Mouse (Mus musculus): Measurements from ENCODE around the gene Gpx4. TPM values are rescaled to one million over a fixed set of nuclear protein-coding genes. Genes with fewer than 3 reads are reported as not detected.
A peak's percentile ranks its signal among the peaks of the same experiment; 100 is the strongest.

Gpx4 gene
- total RNA-seq, 2 experiments from 2014 or later, result 494 to 526 TPM

- TF ChIP-seq CTCF (IDR thresholded peaks at IDR 0.05), result no peak
- no peak overlapping the region for H3K27ac ChIP-seq
- intact Hi-C loops (cut with DNase I), result no loop called here
- no peak for DNase-seq (ENCODE audit: extremely low spot score in 1 of 2, low spot score in 2 of 2)
- H3K4me3 ChIP-seq, result no peak overlapping the region
Observed at GRCm38 (mm10) chr10:80081075-80081474, 34.1 kb downstream of the Gpx4 start.

DNA sequence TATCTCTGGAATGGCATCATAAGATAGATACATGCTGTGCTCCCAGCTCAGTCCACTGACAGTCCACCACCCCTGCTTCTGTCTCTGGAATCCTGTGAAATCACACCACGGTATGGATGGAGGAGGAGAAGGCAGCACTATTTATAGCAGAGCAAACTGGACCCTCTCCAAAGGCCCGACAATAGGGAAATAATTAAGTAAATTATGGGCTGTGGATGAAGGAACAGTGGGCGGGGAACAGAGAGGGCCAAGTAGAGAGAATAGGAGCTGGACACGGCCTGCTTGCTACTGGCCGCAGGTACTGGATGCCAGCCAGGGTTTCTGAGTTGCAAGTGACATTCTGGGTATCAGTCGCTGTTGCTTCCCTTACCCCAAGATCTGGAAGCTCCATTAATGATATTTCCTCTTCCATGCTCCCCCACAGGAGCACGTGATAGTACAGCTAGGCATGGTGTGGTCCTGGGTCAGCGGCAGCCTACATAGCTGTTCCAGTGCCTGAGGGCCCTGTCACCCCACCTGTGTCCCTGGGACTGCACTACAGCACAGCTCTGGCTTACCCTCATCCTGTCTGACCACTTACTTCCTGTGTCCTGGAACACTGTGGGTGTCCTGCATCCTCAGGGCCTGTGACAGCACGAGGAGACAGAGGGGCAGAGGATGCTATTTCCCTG, 38.0 kb downstream of the Gpx4 start:
- intact Hi-C loops (cut with DNase I), result no loop called here
- no peak for DNase-seq (ENCODE audit: extremely low spot score in 1 of 2, low spot score in 2 of 2)
- Histone ChIP-seq H3K4me3 (no peak overlapping the region), H3K27ac (peak overlapping the region; percentile 28; the same call in 1 of the 2 replicates)
- no peak for TF ChIP-seq CTCF (IDR thresholded peaks at IDR 0.05)

DNA sequence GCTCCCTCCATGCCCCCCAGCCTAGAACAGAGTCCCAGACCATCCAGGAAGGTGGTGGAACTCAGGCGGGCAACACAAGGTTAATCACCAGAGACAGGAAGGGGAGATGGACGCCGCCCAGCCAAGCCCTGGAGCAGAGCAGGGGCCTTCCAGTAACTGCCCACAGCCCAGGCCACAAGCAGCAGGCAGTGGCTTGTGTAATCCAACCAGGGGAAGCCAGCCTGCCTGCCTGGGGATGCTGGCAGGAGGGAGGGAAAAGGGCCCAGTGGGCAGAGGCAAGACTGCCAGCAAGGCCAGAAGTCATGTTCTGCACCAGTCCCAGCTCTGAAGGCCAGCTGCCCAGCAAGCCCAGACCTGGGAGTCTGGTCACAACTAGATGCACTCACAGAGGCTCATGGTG, 39.9 kb downstream of the Gpx4 start:
- Histone ChIP-seq H3K4me3 (no peak overlapping the region), H3K27ac (no peak overlapping the region)
- no peak for DNase-seq (ENCODE audit: extremely low spot score in 1 of 2, low spot score in 2 of 2)
- intact Hi-C loops (cut with DNase I), result no loop called here
- no peak for TF ChIP-seq CTCF (IDR thresholded peaks at IDR 0.05)

DNA sequence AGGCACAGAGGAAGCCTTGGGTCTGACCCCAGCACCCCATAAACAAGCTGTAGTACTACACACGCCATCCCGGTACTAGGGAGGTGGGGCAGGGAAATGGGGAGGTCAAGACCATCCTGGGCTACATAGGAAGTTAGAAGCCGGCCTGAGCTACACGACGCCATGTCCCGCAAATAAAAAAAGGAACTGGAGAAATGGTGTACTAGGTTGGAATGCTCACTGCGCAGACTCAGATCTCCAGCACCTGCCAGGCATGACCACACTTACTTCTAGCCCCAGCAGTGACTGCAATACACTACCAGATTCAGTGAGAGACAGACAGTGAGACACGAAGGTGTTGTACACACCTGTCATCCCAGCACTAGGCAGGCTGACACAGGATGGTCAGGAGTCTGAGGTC, 40.5 kb downstream of the Gpx4 start:
- TF ChIP-seq CTCF (IDR thresholded peaks at IDR 0.05), result no peak

DNA sequence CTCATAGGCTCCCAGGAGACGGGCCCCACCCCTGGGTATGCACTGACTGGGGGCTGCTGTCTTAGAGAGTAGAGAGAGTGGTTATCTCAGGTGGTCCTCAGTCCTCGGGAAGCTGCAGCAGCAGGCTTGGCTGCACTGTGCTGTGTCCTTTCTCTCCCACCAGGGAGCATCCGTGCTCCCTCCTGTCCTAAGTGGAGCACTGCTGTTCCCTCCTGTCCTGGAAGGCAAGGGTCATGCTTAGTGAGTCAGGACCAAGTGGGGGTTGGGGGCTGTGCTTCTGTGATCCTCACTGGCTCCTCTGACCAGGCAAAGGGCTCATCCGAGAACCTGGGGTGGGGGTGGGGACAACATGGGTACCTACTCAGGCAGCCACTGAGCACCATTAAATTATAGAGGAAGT, 42.2 kb downstream of the Gpx4 start:
- intact Hi-C loops (cut with DNase I), result no loop called here
- no peak for TF ChIP-seq CTCF (IDR thresholded peaks at IDR 0.05)
- DNase-seq (ENCODE audit: extremely low spot score in 1 of 2, low spot score in 2 of 2), result no peak
- Histone ChIP-seq H3K4me3 (no peak overlapping the region), H3K27ac (no peak overlapping the region)

More for the DNA sequence above, 40.5 kb downstream of the Gpx4 start:
- intact Hi-C loops (cut with DNase I), result no loop called here
- no peak for DNase-seq (ENCODE audit: extremely low spot score in 1 of 2, low spot score in 2 of 2)
- H3K4me3 ChIP-seq, result no peak overlapping the region
- no peak overlapping the region for H3K27ac ChIP-seq

- Histone ChIP-seq H3K4me3 (no peak overlapping the region), H3K27ac (no peak overlapping the region)
- DNase-seq (ENCODE audit: extremely low spot score in 1 of 2, low spot score in 2 of 2), result no peak
- no peak for TF ChIP-seq CTCF (IDR thresholded peaks at IDR 0.05)
- intact Hi-C loops (cut with DNase I), result no loop called here
Observed at GRCm38 (mm10) chr10:80091527-80091926, 44.6 kb downstream of the Gpx4 start.

GRCm38 (mm10) chr10:80092690-80093089, 45.7 kb downstream of the Gpx4 start:
- intact Hi-C loops (cut with DNase I), result no loop called here
- TF ChIP-seq CTCF (IDR thresholded peaks at IDR 0.05), result no peak
- no peak overlapping the region for H3K4me3 ChIP-seq
- no peak overlapping the region for H3K27ac ChIP-seq
- no peak for DNase-seq (ENCODE audit: extremely low spot score in 1 of 2, low spot score in 2 of 2)

DNA sequence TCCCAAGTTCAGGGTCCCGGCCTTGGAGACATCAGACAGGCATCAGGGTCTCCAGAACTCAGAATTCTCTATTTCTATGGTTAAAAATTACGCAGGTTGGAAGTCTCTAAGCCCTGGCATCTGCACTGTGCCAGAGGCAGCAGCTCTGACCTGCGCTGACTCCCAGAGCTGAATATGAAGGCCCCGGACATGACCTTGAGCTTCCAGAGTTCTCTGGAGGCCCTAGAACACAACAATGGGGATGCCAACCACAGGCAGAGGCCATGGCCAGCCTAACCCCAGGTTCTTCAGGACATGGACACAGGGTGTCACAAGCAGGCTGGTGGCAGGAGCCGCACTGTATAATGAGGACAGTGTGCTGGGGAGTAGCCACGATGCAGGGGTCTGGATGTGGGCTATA, 47.1 kb downstream of the Gpx4 start:
- no peak for DNase-seq (ENCODE audit: extremely low spot score in 1 of 2, low spot score in 2 of 2)
- TF ChIP-seq CTCF (IDR thresholded peaks at IDR 0.05), result no peak
- Histone ChIP-seq H3K27ac (no peak overlapping the region), H3K4me3 (no peak overlapping the region)
- intact Hi-C loops (cut with DNase I), result no loop called here

GRCm38 (mm10) chr10:80094684-80095083, 47.7 kb downstream of the Gpx4 start:
- TF ChIP-seq CTCF (IDR thresholded peaks at IDR 0.05), result no peak
- no peak overlapping the region for H3K27ac ChIP-seq
- DNase-seq (ENCODE audit: extremely low spot score in 1 of 2, low spot score in 2 of 2), result no peak
- H3K4me3 ChIP-seq, result no peak overlapping the region
- intact Hi-C loops (cut with DNase I), result no loop called here

GRCm38 (mm10) chr10:80095547-80095946, 48.6 kb downstream of the Gpx4 start:
- TF ChIP-seq CTCF (IDR thresholded peaks at IDR 0.05), result no peak
- no peak overlapping the region for H3K4me3 ChIP-seq
- no peak overlapping the region for H3K27ac ChIP-seq
- intact Hi-C loops (cut with DNase I), result no loop called here
- DNase-seq (ENCODE audit: extremely low spot score in 1 of 2, low spot score in 2 of 2), result no peak

- Histone ChIP-seq H3K27ac (no peak overlapping the region), H3K4me3 (no peak overlapping the region)
- DNase-seq (ENCODE audit: extremely low spot score in 1 of 2, low spot score in 2 of 2), result no peak
- intact Hi-C loops (cut with DNase I), result no loop called here
- no peak for TF ChIP-seq CTCF (IDR thresholded peaks at IDR 0.05)
Observed at GRCm38 (mm10) chr10:80097275-80097674, 50.3 kb downstream of the Gpx4 start.

GRCm38 (mm10) chr10:80098630-80099029, 51.7 kb downstream of the Gpx4 start:
- intact Hi-C loops (cut with DNase I), result no loop called here
- TF ChIP-seq CTCF (IDR thresholded peaks at IDR 0.05), result no peak
- H3K27ac ChIP-seq, result no peak overlapping the region
- no peak for DNase-seq (ENCODE audit: extremely low spot score in 1 of 2, low spot score in 2 of 2)
- H3K4me3 ChIP-seq, result no peak overlapping the region

DNA sequence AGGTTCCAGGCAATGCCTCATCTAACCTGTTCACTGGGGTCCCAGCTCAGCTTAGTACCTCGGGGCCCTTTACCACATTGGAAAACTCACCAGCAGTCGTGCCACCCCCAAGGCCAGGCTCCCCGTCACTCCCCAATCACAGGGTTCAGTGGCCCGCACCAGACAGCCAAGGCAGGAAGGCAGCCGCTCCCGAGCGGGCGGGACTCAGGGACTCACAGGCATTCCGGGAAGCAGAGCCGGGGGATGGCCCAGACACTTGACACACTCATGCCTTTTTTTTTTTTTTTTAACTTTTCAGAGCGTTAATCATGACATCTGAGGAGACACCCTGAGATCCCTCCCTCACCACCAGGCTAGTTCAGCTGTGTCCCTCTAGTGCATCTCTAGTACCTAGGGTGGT, 54.0 kb downstream of the Gpx4 start:
- Histone ChIP-seq H3K27ac (no peak overlapping the region), H3K4me3 (no peak overlapping the region)
- intact Hi-C loops (cut with DNase I), result no loop called here
- DNase-seq (ENCODE audit: extremely low spot score in 1 of 2, low spot score in 2 of 2), result no peak
- no peak for TF ChIP-seq CTCF (IDR thresholded peaks at IDR 0.05)
